ENCODE assay signal across 30 mouse cellular contexts in the genomic region with DNA sequence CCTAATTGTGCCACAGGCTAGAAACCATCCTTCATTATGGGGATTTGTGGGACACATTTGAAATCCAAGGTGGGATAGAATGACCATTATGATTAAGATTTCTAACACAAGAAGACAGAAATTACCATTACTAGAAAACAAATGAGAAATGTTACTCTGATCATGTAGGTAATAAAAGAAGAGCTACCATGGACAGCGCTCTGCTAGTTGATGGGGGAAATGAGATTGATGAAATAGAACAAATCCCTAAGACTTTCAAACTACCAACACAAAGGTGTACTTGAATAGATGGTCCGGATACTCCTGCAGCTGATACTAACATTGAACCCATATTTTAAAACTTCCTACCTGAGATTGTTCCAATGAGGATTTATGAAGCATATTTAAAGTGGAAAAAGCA.
DNase-seq lines count a peak whose midpoint lies in the region; ATAC-seq lines count a peak whose summit lies in the region.
"Had no signal": no experiment of that assay in that cellular context is flagged by ENCODE, and none has a peak within 500 bp of the region (broad histone marks: within the 10 kb centered on the region; RNA-seq: fewer than 3 reads in every experiment).

No protein-coding gene starts in this region.

- no peaks in the 10 kb centered on the region for H3K27me3 ChIP-seq in embryonic facial prominence, embryonic 11.5 days (ENCODE audit: control insufficient read depth, insufficient read depth, low read length)
- H3K27me3 ChIP-seq in embryonic facial prominence, embryonic 10.5 days (replicated peaks; ENCODE audit: low read depth, poor library complexity, severe bottlenecking) = no peaks in the 10 kb centered on the region
- no peaks in the 10 kb centered on the region for H3K27me3 ChIP-seq in heart, embryonic 12.5 days (replicated peaks)
- H3K27me3 ChIP-seq: embryonic facial prominence, embryonic 15.5 days; forebrain, embryonic 12.5 days; limb, embryonic 13.5 days; liver, embryonic 13.5 days; midbrain, embryonic 15.5 days; neural tube, embryonic 15.5 days had no signal

- H3K4me2 ChIP-seq in embryonic facial prominence, embryonic 11.5 days (ENCODE audit: low read depth, low read length) = no peak overlapping the region
- no peak overlapping the region for H3K4me2 ChIP-seq in heart, embryonic 12.5 days
- H3K4me2 ChIP-seq: embryonic facial prominence, embryonic 15.5 days; forebrain, embryonic 12.5 days; heart, embryonic 11.5 days; limb, embryonic 13.5 days; liver, embryonic 13.5 days; midbrain, embryonic 15.5 days; neural tube, embryonic 15.5 days had no signal

- H3K4me3 ChIP-seq in embryonic facial prominence, embryonic 11.5 days (ENCODE audit: low read depth, low read length) = no peak overlapping the region
- no peak overlapping the region for H3K4me3 ChIP-seq in embryonic facial prominence, embryonic 10.5 days
- H3K4me3 ChIP-seq in heart, embryonic 12.5 days = no peak overlapping the region
- H3K4me3 ChIP-seq: embryonic facial prominence, embryonic 15.5 days; forebrain, embryonic 12.5 days; gastrocnemius, adult 2 months; limb, embryonic 13.5 days; liver, embryonic 13.5 days; midbrain, embryonic 10.5 days; midbrain, embryonic 15.5 days; neural tube, embryonic 15.5 days had no signal

- H3K27ac ChIP-seq in embryonic facial prominence, embryonic 11.5 days (replicated peaks; ENCODE audit: low read depth, low read length) = no peak overlapping the region
- no peak overlapping the region for H3K27ac ChIP-seq in embryonic facial prominence, embryonic 10.5 days (replicated peaks)
- no peak overlapping the region for H3K27ac ChIP-seq in heart, embryonic 12.5 days (ENCODE audit: poor library complexity, severe bottlenecking)
- H3K27ac ChIP-seq: embryonic facial prominence, embryonic 15.5 days; forebrain, embryonic 12.5 days; gastrocnemius, adult 2 months; limb, embryonic 13.5 days; liver, embryonic 13.5 days; midbrain, embryonic 10.5 days; midbrain, embryonic 15.5 days; neural tube, embryonic 15.5 days had no signal

- no peaks in the 10 kb centered on the region for H3K4me1 ChIP-seq in embryonic facial prominence, embryonic 11.5 days (ENCODE audit: control insufficient read depth, insufficient read depth, low read length)
- H3K4me1 ChIP-seq in embryonic facial prominence, embryonic 10.5 days = no peaks in the 10 kb centered on the region
- no peaks in the 10 kb centered on the region for H3K4me1 ChIP-seq in heart, embryonic 12.5 days (replicated peaks)
- H3K4me1 ChIP-seq: embryonic facial prominence, embryonic 15.5 days; forebrain, embryonic 12.5 days; limb, embryonic 13.5 days; liver, embryonic 13.5 days; midbrain, embryonic 10.5 days; midbrain, embryonic 15.5 days; neural tube, embryonic 15.5 days had no signal

- no peaks in the 10 kb centered on the region for H3K9me3 ChIP-seq in embryonic facial prominence, embryonic 11.5 days (replicated peaks; ENCODE audit: control insufficient read depth, low read length)
- no peaks in the 10 kb centered on the region for H3K9me3 ChIP-seq in embryonic facial prominence, embryonic 10.5 days
- H3K9me3 ChIP-seq in heart, embryonic 12.5 days (replicated peaks) = no peaks in the 10 kb centered on the region
- H3K9me3 ChIP-seq: embryonic facial prominence, embryonic 15.5 days; forebrain, embryonic 12.5 days; limb, embryonic 13.5 days; liver, embryonic 13.5 days; midbrain, embryonic 10.5 days; midbrain, embryonic 15.5 days; neural tube, embryonic 15.5 days had no signal

- ATAC-seq in embryonic facial prominence, embryonic 11.5 days (replicated peaks; ENCODE audit: insufficient number of reproducible peaks, low FRiP score, low TSS enrichment, low read depth) = no peak
- ATAC-seq in heart, embryonic 12.5 days (ENCODE audit: insufficient number of reproducible peaks, low FRiP score) = no peak
- ATAC-seq: hindbrain, embryonic 16.5 days; midbrain, embryonic 15.5 days had no signal

- H3K9ac ChIP-seq in embryonic facial prominence, embryonic 11.5 days (replicated peaks; ENCODE audit: low read length) = no peak overlapping the region
- H3K9ac ChIP-seq in heart, embryonic 12.5 days = no peak overlapping the region
- H3K9ac ChIP-seq: embryonic facial prominence, embryonic 15.5 days; forebrain, embryonic 12.5 days; limb, embryonic 13.5 days; liver, embryonic 13.5 days; midbrain, embryonic 15.5 days; neural tube, embryonic 15.5 days had no signal

- peak; percentile 60 for DNase-seq in embryonic facial prominence, embryonic 11.5 days (ENCODE audit: low spot score)
- no peak for DNase-seq in embryonic facial prominence, embryonic 10.5 days (ENCODE audit: low spot score)
- DNase-seq in retina, embryonic 14.5 days (ENCODE audit: low spot score) = peak; percentile 23
- no peak for DNase-seq in retina, postnatal 1 day
- DNase-seq in embryo, embryonic 10.5 days (ENCODE audit: low spot score) = peak; percentile 47
- DNase-seq in mesoderm, embryonic 11.5 days (ENCODE audit: low read depth, low spot score) = peak; percentile 10
- DNase-seq in heart, postnatal 25 days (ENCODE audit: low spot score) = no peak
- DNase-seq: adrenal gland, postnatal 14 days; cerebellum, adult 11-12 months; cerebellum, postnatal 10 days; gastrocnemius, adult 2 months; gastrocnemius, postnatal 36 days; heart, adult 18-20 months; kidney, adult 8-10 months; kidney, postnatal 14 days; layer of hippocampus, adult 9-11 months; liver, embryonic 13.5 days; lung, adult 18-20 months; lung, postnatal 10 days; thymus, adult 2 months; thymus, postnatal 36 days had no signal

- intact Hi-C loops in heart, postnatal 25 days (cut with DNase I) = no loop called here

- 83% methylated on average over 2 of the region's 2 CpGs for WGBS in embryonic facial prominence, embryonic 11.5 days
- WGBS in embryonic facial prominence, embryonic 10.5 days = 81% methylated on average over 2 of the region's 2 CpGs
- WGBS in heart, embryonic 12.5 days = 81% methylated on average over 2 of the region's 2 CpGs

- no peaks in the 10 kb centered on the region for H3K36me3 ChIP-seq in embryonic facial prominence, embryonic 11.5 days (replicated peaks; ENCODE audit: control insufficient read depth, insufficient read depth, low read depth, low read length)
- H3K36me3 ChIP-seq in embryonic facial prominence, embryonic 10.5 days (replicated peaks) = no peaks in the 10 kb centered on the region
- no peaks in the 10 kb centered on the region for H3K36me3 ChIP-seq in heart, embryonic 12.5 days
- H3K36me3 ChIP-seq: embryonic facial prominence, embryonic 15.5 days; forebrain, embryonic 12.5 days; limb, embryonic 13.5 days; liver, embryonic 13.5 days; midbrain, embryonic 10.5 days; midbrain, embryonic 15.5 days; neural tube, embryonic 15.5 days had no signal

Comparison
In these comparisons a context has a peak if more than half of its experiments do, and no peak if none do; other contexts are left out.
1. DNase-seq: peak in embryonic facial prominence, embryonic 11.5 days (single experiment), retina, embryonic 14.5 days (single experiment), embryo, embryonic 10.5 days (single experiment) and mesoderm, embryonic 11.5 days (single experiment); none in embryonic facial prominence, embryonic 10.5 days (single experiment), retina, postnatal 1 day (single experiment) and heart, postnatal 25 days (single experiment).